Mouse (Mus musculus): ENCODE measurements around the gene Casq2. TPM values are rescaled to one million over a fixed set of nuclear protein-coding genes. Genes with fewer than 3 reads are reported as not detected.

Casq2 gene
- polyA plus RNA-seq, 1 experiment: 4.1 TPM

- no peak overlapping the region for H3K4me3 ChIP-seq (ENCODE audit: insufficient read depth, low read depth, low read length)
- no peak overlapping the region for H3K27ac ChIP-seq (replicated peaks; ENCODE audit: low read depth, low read length)
- peaks cover 3% of the 10 kb centered on the region; the same call in 1 of the 2 replicates for H3K4me1 ChIP-seq (ENCODE audit: control insufficient read depth, insufficient read depth, insufficient read length, low read length)
These were observed 52.7 kb downstream of the Casq2 start for GRCm38 (mm10) chr3:102138899-102139298.

- H3K27ac ChIP-seq (replicated peaks; ENCODE audit: low read depth, low read length): no peak overlapping the region
- no peak overlapping the region for H3K4me3 ChIP-seq (ENCODE audit: insufficient read depth, low read depth, low read length)
- H3K4me1 ChIP-seq (ENCODE audit: control insufficient read depth, insufficient read depth, insufficient read length, low read length): no peaks in the 10 kb centered on the region; the same call in 1 of the 2 replicates
These were observed 54.4 kb downstream of the Casq2 start for GRCm38 (mm10) chr3:102140606-102141005.

- H3K27ac ChIP-seq (replicated peaks; ENCODE audit: low read depth, low read length): no peak overlapping the region
- no peak overlapping the region for H3K4me3 ChIP-seq (ENCODE audit: insufficient read depth, low read depth, low read length)
- no peaks in the 10 kb centered on the region for H3K4me1 ChIP-seq (ENCODE audit: control insufficient read depth, insufficient read depth, insufficient read length, low read length)
These were observed 55.2 kb downstream of the Casq2 start for GRCm38 (mm10) chr3:102141451-102141850.

GRCm38 (mm10) chr3:102141893-102142292, 55.7 kb downstream of the Casq2 start:
- no peak overlapping the region for H3K4me3 ChIP-seq (ENCODE audit: insufficient read depth, low read depth, low read length)
- no peak overlapping the region for H3K27ac ChIP-seq (replicated peaks; ENCODE audit: low read depth, low read length)
- H3K4me1 ChIP-seq (ENCODE audit: control insufficient read depth, insufficient read depth, insufficient read length, low read length): no peaks in the 10 kb centered on the region; the same call in 1 of the 2 replicates

GRCm38 (mm10) chr3:102142947-102143346, 56.7 kb downstream of the Casq2 start:
- Histone ChIP-seq H3K27ac (replicated peaks; ENCODE audit: low read depth, low read length) (no peak overlapping the region), H3K4me3 (ENCODE audit: insufficient read depth, low read depth, low read length) (no peak overlapping the region), H3K4me1 (ENCODE audit: control insufficient read depth, insufficient read depth, insufficient read length, low read length) (no peaks in the 10 kb centered on the region; the same call in 1 of the 2 replicates)

GRCm38 (mm10) chr3:102143536-102143935, 57.3 kb downstream of the Casq2 start:
- Histone ChIP-seq H3K27ac (replicated peaks; ENCODE audit: low read depth, low read length) (no peak overlapping the region), H3K4me3 (ENCODE audit: insufficient read depth, low read depth, low read length) (no peak overlapping the region), H3K4me1 (ENCODE audit: control insufficient read depth, insufficient read depth, insufficient read length, low read length) (no peaks in the 10 kb centered on the region; the same call in 1 of the 2 replicates)

GRCm38 (mm10) chr3:102144401-102144800, 58.2 kb downstream of the Casq2 start:
- Histone ChIP-seq H3K27ac (replicated peaks; ENCODE audit: low read depth, low read length) (no peak overlapping the region), H3K4me1 (ENCODE audit: control insufficient read depth, insufficient read depth, insufficient read length, low read length) (no peaks in the 10 kb centered on the region; the same call in 1 of the 2 replicates), H3K4me3 (ENCODE audit: insufficient read depth, low read depth, low read length) (no peak overlapping the region)

GRCm38 (mm10) chr3:102145645-102146386, 59.6 kb downstream of the Casq2 start:
- Histone ChIP-seq H3K4me3 (ENCODE audit: insufficient read depth, low read depth, low read length) (no peak overlapping the region), H3K27ac (replicated peaks; ENCODE audit: low read depth, low read length) (no peak overlapping the region), H3K4me1 (ENCODE audit: control insufficient read depth, insufficient read depth, insufficient read length, low read length) (no peaks in the 10 kb centered on the region; the same call in 1 of the 2 replicates)

- H3K4me1 ChIP-seq (ENCODE audit: control insufficient read depth, insufficient read depth, insufficient read length, low read length): no peaks in the 10 kb centered on the region; the same call in 1 of the 2 replicates
- no peak overlapping the region for H3K27ac ChIP-seq (replicated peaks; ENCODE audit: low read depth, low read length)
- no peak overlapping the region for H3K4me3 ChIP-seq (ENCODE audit: insufficient read depth, low read depth, low read length)
These were observed 60.2 kb downstream of the Casq2 start for GRCm38 (mm10) chr3:102146428-102146827.

- no peak overlapping the region for H3K27ac ChIP-seq (replicated peaks; ENCODE audit: low read depth, low read length)
- no peaks in the 10 kb centered on the region; the same call in 1 of the 2 replicates for H3K4me1 ChIP-seq (ENCODE audit: control insufficient read depth, insufficient read depth, insufficient read length, low read length)
- no peak overlapping the region for H3K4me3 ChIP-seq (ENCODE audit: insufficient read depth, low read depth, low read length)
These were observed 61.0 kb downstream of the Casq2 start for GRCm38 (mm10) chr3:102147189-102147588.

- Histone ChIP-seq H3K4me3 (ENCODE audit: insufficient read depth, low read depth, low read length) (no peak overlapping the region), H3K4me1 (ENCODE audit: control insufficient read depth, insufficient read depth, insufficient read length, low read length) (no peaks in the 10 kb centered on the region; the same call in 1 of the 2 replicates), H3K27ac (replicated peaks; ENCODE audit: low read depth, low read length) (no peak overlapping the region)
These were observed 63.7 kb downstream of the Casq2 start for GRCm38 (mm10) chr3:102149941-102150340.

GRCm38 (mm10) chr3:102151850-102152249, 65.6 kb downstream of the Casq2 start:
- no peaks in the 10 kb centered on the region for H3K4me1 ChIP-seq (ENCODE audit: control insufficient read depth, insufficient read depth, insufficient read length, low read length)

GRCm38 (mm10) chr3:102152471-102152870, 66.3 kb downstream of the Casq2 start:
- H3K4me3 ChIP-seq (ENCODE audit: insufficient read depth, low read depth, low read length): no peak overlapping the region
- H3K27ac ChIP-seq (replicated peaks; ENCODE audit: low read depth, low read length): no peak overlapping the region
- no peaks in the 10 kb centered on the region for H3K4me1 ChIP-seq (ENCODE audit: control insufficient read depth, insufficient read depth, insufficient read length, low read length)

More at GRCm38 (mm10) chr3:102151850-102152249, 65.6 kb downstream of the Casq2 start:
- Histone ChIP-seq H3K4me3 (ENCODE audit: insufficient read depth, low read depth, low read length) (no peak overlapping the region), H3K27ac (replicated peaks; ENCODE audit: low read depth, low read length) (no peak overlapping the region)

GRCm38 (mm10) chr3:102152872-102153271, 66.7 kb downstream of the Casq2 start:
- no peak overlapping the region for H3K27ac ChIP-seq (replicated peaks; ENCODE audit: low read depth, low read length)
- no peaks in the 10 kb centered on the region for H3K4me1 ChIP-seq (ENCODE audit: control insufficient read depth, insufficient read depth, insufficient read length, low read length)
- H3K4me3 ChIP-seq (ENCODE audit: insufficient read depth, low read depth, low read length): no peak overlapping the region

GRCm38 (mm10) chr3:102154107-102154506, 67.9 kb downstream of the Casq2 start:
- Histone ChIP-seq H3K4me3 (ENCODE audit: insufficient read depth, low read depth, low read length) (no peak overlapping the region), H3K4me1 (ENCODE audit: control insufficient read depth, insufficient read depth, insufficient read length, low read length) (no peaks in the 10 kb centered on the region), H3K27ac (replicated peaks; ENCODE audit: low read depth, low read length) (no peak overlapping the region)

GRCm38 (mm10) chr3:102156737-102157136, 70.5 kb downstream of the Casq2 start:
- H3K27ac ChIP-seq (replicated peaks; ENCODE audit: low read depth, low read length): no peak overlapping the region
- no peak overlapping the region for H3K4me3 ChIP-seq (ENCODE audit: insufficient read depth, low read depth, low read length)

More at GRCm38 (mm10) chr3:102156737-102157136, 70.5 kb downstream of the Casq2 start:
- no peaks in the 10 kb centered on the region for H3K4me1 ChIP-seq (ENCODE audit: control insufficient read depth, insufficient read depth, insufficient read length, low read length)

Measured in brown adipose tissue, adult 24 weeks (tissue).